Mouse (Mus musculus) myocyte (in vitro differentiated cells): ENCODE data around the gene Ttyh1.

Experiments used
- CEBPB ChIP-seq: IDR thresholded peaks from 2 replicates; pipeline ENCODE4 v1.6.1; 2011; ENCODE audit warnings: mild to moderate bottlenecking, moderate library complexity; ENCODE audit not compliant: poor library complexity, insufficient read depth, severe bottlenecking
- E2F4 ChIP-seq: IDR thresholded peaks from one replicate; pipeline ENCODE4 v1.6.1; 2011; ENCODE audit warnings: mild to moderate bottlenecking, control low read depth, moderate library complexity; ENCODE audit not compliant: insufficient read depth
- MAX ChIP-seq: IDR thresholded peaks from one replicate; pipeline ENCODE4 v1.6.1; 2011; ENCODE audit warnings: low read depth, mild to moderate bottlenecking, control low read depth
- MYOD1 ChIP-seq, 3 experiments: IDR thresholded peaks; one replicate each; pipeline ENCODE4 v1.6.1; 2011; ENCODE audit warnings: control low read depth in 2 of 3, low read depth in 2 of 3, mild to moderate bottlenecking in 2 of 3, moderate library complexity in 1 of 3; ENCODE audit not compliant: insufficient read length in 2 of 3, control insufficient read depth in 1 of 3
- MYOG ChIP-seq, 3 experiments: IDR thresholded peaks; one replicate each; pipeline ENCODE4 v1.6.1; 2011; ENCODE audit warnings: control low read depth in 2 of 3, low read depth in 2 of 3, mild to moderate bottlenecking in 2 of 3; ENCODE audit not compliant: insufficient read length in 2 of 3, control insufficient read depth in 1 of 3, insufficient read depth in 1 of 3
- POLR2A ChIP-seq: IDR thresholded peaks from one replicate; pipeline ENCODE4 v1.6.1; 2011; ENCODE audit warnings: low read depth, mild to moderate bottlenecking, control low read depth, moderate library complexity; ENCODE audit not compliant: insufficient read length
- POLR2AphosphoS2 ChIP-seq: IDR thresholded peaks from one replicate; pipeline ENCODE4 v1.6.1; 2011; ENCODE audit warnings: low read depth, control low read depth; ENCODE audit not compliant: insufficient read length
- REST ChIP-seq: IDR thresholded peaks from one replicate; pipeline ENCODE4 v1.6.1; 2011; ENCODE audit warnings: mild to moderate bottlenecking, control low read depth, moderate library complexity; ENCODE audit not compliant: insufficient read depth, insufficient read length
- SRF ChIP-seq: IDR thresholded peaks from one replicate; pipeline ENCODE4 v1.6.1; 2011; ENCODE audit warnings: low read depth; ENCODE audit not compliant: control insufficient read depth, insufficient read length
- TCF12 ChIP-seq: IDR thresholded peaks from one replicate; pipeline ENCODE4 v1.6.1; 2011; ENCODE audit warnings: mild to moderate bottlenecking, control low read depth; ENCODE audit not compliant: poor library complexity, insufficient read depth, severe bottlenecking
- USF1 ChIP-seq: IDR thresholded peaks from one replicate; pipeline ENCODE4 v1.6.1; 2011; ENCODE audit warnings: low read depth, mild to moderate bottlenecking, control low read depth, moderate library complexity

DNA sequence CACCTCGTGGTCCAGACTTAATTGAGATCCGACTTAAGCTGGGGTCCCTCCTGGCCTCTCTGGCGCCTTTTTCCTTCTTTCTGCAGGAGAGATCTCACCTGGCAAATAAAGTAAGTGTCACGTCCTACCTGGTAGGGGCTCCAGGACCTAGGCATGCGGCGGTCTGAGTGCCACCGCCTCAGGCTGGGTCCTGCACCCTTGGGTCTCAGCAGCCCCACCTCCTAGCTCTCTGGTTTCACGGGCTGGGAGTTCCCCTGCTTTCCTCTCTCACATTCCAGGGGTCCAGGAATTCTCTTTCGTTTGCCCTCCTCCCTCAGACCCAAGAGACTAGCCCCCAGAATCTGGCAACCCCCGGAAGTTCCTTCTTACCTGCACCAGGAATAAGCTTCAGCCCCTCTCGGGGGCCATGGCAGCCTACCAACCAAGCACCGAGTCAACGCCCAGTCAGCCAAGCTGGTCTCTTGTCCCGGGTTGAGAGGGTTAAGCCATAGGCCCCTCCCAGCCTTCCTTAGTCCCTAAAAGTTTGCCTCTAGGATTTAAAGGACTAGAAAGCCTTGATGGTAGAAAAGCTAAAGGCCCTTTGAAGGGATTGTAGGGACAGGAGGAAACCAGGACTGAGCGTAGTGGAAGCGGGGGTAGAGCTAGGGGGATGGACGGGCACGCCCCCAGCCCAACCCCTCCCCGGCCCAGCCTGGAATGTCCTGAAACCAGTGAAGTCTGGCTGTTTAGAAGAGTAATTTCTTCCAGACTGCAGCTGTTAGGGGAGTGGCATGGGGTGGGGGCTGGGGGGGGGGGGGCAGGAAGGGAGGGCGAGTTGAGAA, 45.1 kb downstream of the Ttyh1 start, which contains the start of gene Cdc42ep5:
- TF ChIP-seq POLR2A (peak; percentile 31), USF1 (no peak), TCF12 (no peak), CEBPB (no peak), POLR2AphosphoS2 (no peak), MAX (no peak), MYOD1 (IDR thresholded peaks at IDR 0.05; ENCODE audit: control insufficient read depth in 1 of 3, insufficient read length in 2 of 3, low read depth in 2 of 3) (peak in 2 of 3 experiments; percentile 10 to 23), MYOG (IDR thresholded peaks at IDR 0.05; ENCODE audit: control insufficient read depth in 1 of 3, insufficient read depth in 1 of 3, insufficient read length in 2 of 3, low read depth in 2 of 3) (peak in 1 of 3 experiments; percentile 29), REST (no peak), E2F4 (no peak), SRF (no peak)
